Mouse (Mus musculus) T-helper 1 cell (primary cell): ENCODE measurements at regions not wholly inside any gene's neighbourhood (a gene's known extent, or its start where the extent isn't known, plus 50 kb on each side); places are given as distances from the start of the nearest gene placed in this dataset.

ENCODE experiments used
- in situ Hi-C: fragments of 300-600 bp; cut with MboI, MseI; formaldehyde crosslinking; loops from one replicate; pipeline ENCODE4 v1.15.1; 2025; ENCODE audit warnings: high pct_unique_total_duplicates

GRCm38 (mm10) chr2:71640251-71640650 is 93.7 kb upstream of the Dlx2 start:
- in situ Hi-C loops: no loop called here

GRCm38 (mm10) chr2:71644038-71644470 is 97.5 kb upstream of the Dlx2 start:
- in situ Hi-C loops: no loop called here

GRCm38 (mm10) chr2:71647914-71648497 is 97.4 kb upstream of the Itga6 start:
- in situ Hi-C loops: no loop called here

GRCm38 (mm10) chr2:71651662-71652061 is 93.8 kb upstream of the Itga6 start:
- in situ Hi-C loops: no loop called here

- in situ Hi-C loops: no loop called here
These were observed 93.1 kb upstream of the Itga6 start for GRCm38 (mm10) chr2:71652261-71652801.

- in situ Hi-C loops: loop anchor here (5.0 kb wide), 1 partner anchor 63 kb away; no protein-coding TSS in a partner anchor
These were observed 90.5 kb upstream of the Itga6 start for GRCm38 (mm10) chr2:71654817-71655503.

- in situ Hi-C loops: loop anchor here (5.0 kb wide), 1 partner anchor 63 kb away; no protein-coding TSS in a partner anchor
These were observed 89.7 kb upstream of the Itga6 start for GRCm38 (mm10) chr2:71655504-71656390.

- in situ Hi-C loops: loop anchor here (5.0 kb wide), 1 partner anchor 64 kb away; no protein-coding TSS in a partner anchor
These were observed 88.7 kb upstream of the Itga6 start for GRCm38 (mm10) chr2:71656611-71657244.

GRCm38 (mm10) chr2:71661438-71661837 is 84.0 kb upstream of the Itga6 start:
- in situ Hi-C loops: loop anchor here (5.0 kb wide), 1 partner anchor 359 kb away; no protein-coding TSS in a partner anchor

GRCm38 (mm10) chr2:71661986-71662385 is 83.4 kb upstream of the Itga6 start:
- in situ Hi-C loops: loop anchor here (5.0 kb wide), 1 partner anchor 360 kb away; no protein-coding TSS in a partner anchor

GRCm38 (mm10) chr2:71663453-71663852 is 82.0 kb upstream of the Itga6 start:
- in situ Hi-C loops: loop anchor here (5.0 kb wide), 1 partner anchor 361 kb away; no protein-coding TSS in a partner anchor

GRCm38 (mm10) chr2:71666927-71667326 is 78.5 kb upstream of the Itga6 start:
- in situ Hi-C loops: no loop called here

GRCm38 (mm10) chr2:71667746-71668145 is 77.7 kb upstream of the Itga6 start:
- in situ Hi-C loops: no loop called here

GRCm38 (mm10) chr2:71670228-71670790 is 75.1 kb upstream of the Itga6 start:
- in situ Hi-C loops: no loop called here

GRCm38 (mm10) chr2:71670882-71671281 is 74.5 kb upstream of the Itga6 start:
- in situ Hi-C loops: no loop called here

GRCm38 (mm10) chr2:71673087-71673920 is 72.1 kb upstream of the Itga6 start:
- in situ Hi-C loops: no loop called here

- in situ Hi-C loops: no loop called here
These were observed 64.7 kb upstream of the Itga6 start for GRCm38 (mm10) chr2:71680746-71681145.

- in situ Hi-C loops: no loop called here
These were observed 64.3 kb upstream of the Itga6 start for GRCm38 (mm10) chr2:71681148-71681547.

- in situ Hi-C loops: no loop called here
These were observed 62.0 kb upstream of the Itga6 start for GRCm38 (mm10) chr2:71683375-71683774.

GRCm38 (mm10) chr2:71685239-71685638 is 60.2 kb upstream of the Itga6 start:
- in situ Hi-C loops: no loop called here
